ENCODE assay signal across 8 mouse cellular contexts in genomic region chr8:66860023-66860422, GRCm38 (mm10). TPM values are rescaled to one million over a fixed set of nuclear protein-coding genes. Genes with fewer than 3 reads are reported as not detected.
DNase-seq lines count a peak whose midpoint lies in the region; ATAC-seq and TF ChIP-seq lines count a peak whose summit lies in the region.

Gene Naf1, plus strand, starts transcription at chr8:66860217.

- H3K36me3 ChIP-seq in E14TG2a.4 (ENCODE audit: insufficient read depth, low read length): peaks cover 34% of the 10 kb centered on the region
- no peaks in the 10 kb centered on the region for H3K36me3 ChIP-seq in forebrain, embryonic 12.5 days (replicated peaks)
- no peaks in the 10 kb centered on the region for H3K36me3 ChIP-seq in heart, postnatal 0 days (replicated peaks; ENCODE audit: control insufficient read depth, insufficient read depth, low read length)
- no peaks in the 10 kb centered on the region for H3K36me3 ChIP-seq in liver, embryonic 16.5 days (ENCODE audit: control insufficient read depth, insufficient read depth)
- H3K36me3 ChIP-seq in neural tube, embryonic 13.5 days: no peaks in the 10 kb centered on the region
- no peaks in the 10 kb centered on the region for H3K36me3 ChIP-seq in testis, adult 2 months (ENCODE audit: control insufficient read depth, insufficient read depth, low read length)

- DNase-seq in c-Kit-positive CD71-positive TER-119-positive erythroid progenitor cells, embryonic 14.5 days (ENCODE audit: low spot score): peak; percentile 92
- peak; percentile 92 for DNase-seq in heart, postnatal 0 days (ENCODE audit: low spot score)
- peak; percentile 96 for DNase-seq in kidney, postnatal 4 days

- TF ChIP-seq CTCF in E14TG2a.4 (conservative IDR thresholded peaks at IDR 0.05; ENCODE audit: low read length): no peak
- TF ChIP-seq CTCF in heart, postnatal 0 days (IDR thresholded peaks at IDR 0.05; ENCODE audit: low read depth): no peak
- TF ChIP-seq CTCF in testis, adult 2 months (IDR thresholded peaks at IDR 0.05; ENCODE audit: control insufficient read depth, insufficient read depth, insufficient replicate concordance, low read depth, low read length): no peak

- H3K9me3 ChIP-seq in E14TG2a.4 (ENCODE audit: low read length): no peaks in the 10 kb centered on the region
- no peaks in the 10 kb centered on the region for H3K9me3 ChIP-seq in forebrain, embryonic 12.5 days
- H3K9me3 ChIP-seq in heart, postnatal 0 days (replicated peaks; ENCODE audit: control insufficient read depth, low read length): no peaks in the 10 kb centered on the region
- H3K9me3 ChIP-seq in liver, embryonic 16.5 days (replicated peaks; ENCODE audit: control insufficient read depth, low read length): no peaks in the 10 kb centered on the region
- H3K9me3 ChIP-seq in neural tube, embryonic 13.5 days: no peaks in the 10 kb centered on the region

- no peak for TF ChIP-seq EP300 in heart, postnatal 0 days (IDR thresholded peaks at IDR 0.05; ENCODE audit: low read depth)

- peak; percentile 74 for TF ChIP-seq POLR2A in testis, adult 2 months (IDR thresholded peaks at IDR 0.05; ENCODE audit: control insufficient read depth, low read depth, low read length)

- peak within 1 kb of the TSS; percentile 89 for H3K4me3 ChIP-seq in E14TG2a.4 (replicated peaks; ENCODE audit: low read length)
- H3K4me3 ChIP-seq in forebrain, embryonic 12.5 days (replicated peaks): peak within 1 kb of the TSS; percentile 88
- H3K4me3 ChIP-seq in heart, postnatal 0 days (ENCODE audit: low read depth, low read length): peak within 1 kb of the TSS; percentile 96
- H3K4me3 ChIP-seq in liver, embryonic 16.5 days (ENCODE audit: low read depth, low read length): peak within 1 kb of the TSS; percentile 69
- peak within 1 kb of the TSS; percentile 89 for H3K4me3 ChIP-seq in neural tube, embryonic 13.5 days
- H3K4me3 ChIP-seq in testis, adult 2 months (ENCODE audit: control insufficient read depth, low read depth, low read length): peak within 1 kb of the TSS; percentile 91

- peak; percentile 97 for ATAC-seq in forebrain, embryonic 12.5 days (ENCODE audit: low FRiP score)
- peak; percentile 96 for ATAC-seq in heart, postnatal 0 days (ENCODE audit: insufficient read depth, low read depth)
- peak; percentile 94 for ATAC-seq in liver, embryonic 16.5 days (ENCODE audit: low read depth)
- peak; percentile 99 for ATAC-seq in neural tube, embryonic 13.5 days (ENCODE audit: low read depth)

- no peaks in the 10 kb centered on the region for H3K27me3 ChIP-seq in E14TG2a.4 (ENCODE audit: insufficient read depth, low read length)
- H3K27me3 ChIP-seq in forebrain, embryonic 12.5 days: no peaks in the 10 kb centered on the region
- no peaks in the 10 kb centered on the region for H3K27me3 ChIP-seq in heart, postnatal 0 days (ENCODE audit: control insufficient read depth, insufficient read depth, low read length)
- H3K27me3 ChIP-seq in liver, embryonic 16.5 days (ENCODE audit: control insufficient read depth, insufficient read depth, low read depth, low read length): no peaks in the 10 kb centered on the region
- no peaks in the 10 kb centered on the region for H3K27me3 ChIP-seq in neural tube, embryonic 13.5 days
- H3K27me3 ChIP-seq in testis, adult 2 months (ENCODE audit: control insufficient read depth, insufficient read depth, low read length): no peaks in the 10 kb centered on the region

- peak within 1 kb of the TSS; percentile 81 for H3K4me2 ChIP-seq in forebrain, embryonic 12.5 days
- H3K4me2 ChIP-seq in heart, postnatal 0 days (ENCODE audit: low read depth, low read length): peak within 1 kb of the TSS; percentile 78
- peak within 1 kb of the TSS; percentile 87 for H3K4me2 ChIP-seq in liver, embryonic 16.5 days (ENCODE audit: low read depth, low read length)
- peak within 1 kb of the TSS; percentile 87 for H3K4me2 ChIP-seq in neural tube, embryonic 13.5 days

- H3K9ac ChIP-seq in forebrain, embryonic 12.5 days: peak within 1 kb of the TSS; percentile 83
- H3K9ac ChIP-seq in heart, postnatal 0 days (replicated peaks; ENCODE audit: low read depth, low read length): peak within 1 kb of the TSS; percentile 75
- peak within 1 kb of the TSS; percentile 68 for H3K9ac ChIP-seq in liver, embryonic 16.5 days (ENCODE audit: low read depth, low read length)
- H3K9ac ChIP-seq in neural tube, embryonic 13.5 days: peak within 1 kb of the TSS; percentile 80

- peaks cover 47% of the 10 kb centered on the region for H3K4me1 ChIP-seq in E14TG2a.4 (replicated peaks; ENCODE audit: low read depth, low read length)
- peaks cover 18% of the 10 kb centered on the region for H3K4me1 ChIP-seq in forebrain, embryonic 12.5 days
- peaks cover 11% of the 10 kb centered on the region for H3K4me1 ChIP-seq in heart, postnatal 0 days (ENCODE audit: control insufficient read depth, insufficient read depth)
- H3K4me1 ChIP-seq in liver, embryonic 16.5 days (ENCODE audit: control insufficient read depth, low read depth, low read length): peaks cover 7% of the 10 kb centered on the region
- peaks cover 18% of the 10 kb centered on the region for H3K4me1 ChIP-seq in neural tube, embryonic 13.5 days (replicated peaks)
- H3K4me1 ChIP-seq in testis, adult 2 months (ENCODE audit: control insufficient read depth, insufficient read depth, low read length): peaks cover 4% of the 10 kb centered on the region

- peak within 1 kb of the TSS; percentile 75 for H3K27ac ChIP-seq in forebrain, embryonic 12.5 days
- H3K27ac ChIP-seq in heart, postnatal 0 days (ENCODE audit: low read depth): peak within 1 kb of the TSS; percentile 64
- no peak within 1 kb of the TSS for H3K27ac ChIP-seq in liver, embryonic 16.5 days (ENCODE audit: low read length)
- peak within 1 kb of the TSS; percentile 74; the same call in 1 of the 2 replicates for H3K27ac ChIP-seq in neural tube, embryonic 13.5 days (replicated peaks)
- H3K27ac ChIP-seq in testis, adult 2 months (ENCODE audit: control insufficient read depth, insufficient read depth, low read depth, low read length): peak within 1 kb of the TSS; percentile 76

- WGBS in forebrain, embryonic 12.5 days: under 1% methylated on average over 34 of the region's 37 CpGs
- under 1% methylated on average over 37 of the region's 37 CpGs for WGBS in heart, postnatal 0 days
- under 1% methylated on average over 37 of the region's 37 CpGs for WGBS in liver, embryonic 16.5 days (ENCODE audit: insufficient replicate concordance)
- WGBS in neural tube, embryonic 13.5 days: under 1% methylated on average over 37 of the region's 37 CpGs

RNA-seq across cellular contexts. Expression of gene Naf1, which starts in this region (rescaled TPM):
- 3.5 and 4.3 TPM in 2 replicates for polyA plus RNA-seq in forebrain, embryonic 12.5 days (2016; fragmentation: Nextera tagmentation; extraction: Ambion mirVana)
- total RNA-seq in heart, postnatal 0 days (2014; rRNA removed; ENCODE audit: low replicate concordance): 0.73 and 7.0 TPM in 2 replicates
- 1.4 and 1.5 TPM in 2 replicates for polyA plus RNA-seq in heart, postnatal 0 days (2015; fragmentation: Nextera tagmentation; extraction: Ambion mirVana)
- 0.57 and 0.63 TPM in 2 replicates for polyA plus RNA-seq in liver, embryonic 16.5 days (2015; fragmentation: Nextera tagmentation; extraction: Ambion mirVana)
- polyA plus RNA-seq in neural tube, embryonic 13.5 days (2015; fragmentation: Nextera tagmentation; extraction: Ambion mirVana): 1.7 and 2.3 TPM in 2 replicates
- polyA plus RNA-seq in testis, adult 2 months (2012; rRNA removed): 9.7 and 9.9 TPM in 2 replicates

Comparison
In these comparisons a context has a peak if more than half of its experiments do, and no peak if none do; other contexts are left out.
1. Peak in ATAC-seq, H3K4me3 ChIP-seq, H3K9ac ChIP-seq and H3K4me2 ChIP-seq in liver, embryonic 16.5 days; RNA of the gene not detected or under 1 TPM.